Mouse (Mus musculus) liver, embryonic 14.5 days (tissue): Measurements from ENCODE around the gene Shox2. TPM values are rescaled to one million over a fixed set of nuclear protein-coding genes. Genes with fewer than 3 reads are reported as not detected.

Experiments
- ATAC-seq: fragments of 200-750 bp; cut with Nextera tagmentation; 2 replicates; pipeline ENCODE4 v1.8.0; 2017; ENCODE audit warnings: moderate number of reproducible peaks, mild to moderate bottlenecking, moderate library complexity; ENCODE audit not compliant: insufficient read depth
- DNase-seq, 3 experiments: peaks; one replicate each; pipeline ENCODE4 v3.0.0-alpha.2; 2012 to 2013; ENCODE audit warnings: low read depth in 3 of 3, low spot score in 3 of 3
- H3K27ac ChIP-seq: fragments of 300-500 bp; sonication (generic); 2 replicates; pipeline ENCODE4 v1.5.1; 2014; ENCODE audit warnings: moderate library complexity, mild to moderate bottlenecking, control low read depth, inconsistent platforms
- H3K27me3 ChIP-seq: fragments of 300-500 bp; sonication (generic); 2 replicates; pipeline ENCODE4 v1.6.1; 2014; ENCODE audit warnings: mild to moderate bottlenecking, low read length, moderate library complexity; ENCODE audit not compliant: control insufficient read depth, insufficient read depth
- H3K36me3 ChIP-seq: fragments of 300-500 bp; sonication (generic); replicated peaks from 2 replicates; pipeline ENCODE4 v1.6.1; 2014; ENCODE audit warnings: low read depth; ENCODE audit not compliant: control insufficient read depth, insufficient read depth
- H3K4me1 ChIP-seq, 2 experiments: fragments of 200-500 bp in 1 of 2; fragments of 300-500 bp in 1 of 2; sonication (generic) in 1 of 2; replicated peaks; 2 replicates each; pipeline ENCODE4 v1.6.1; 2012 to 2014; ENCODE audit warnings: antibody characterized with exemption in 1 of 2, inconsistent platforms in 1 of 2, low read length in 1 of 2; ENCODE audit not compliant: control insufficient read depth in 2 of 2, insufficient read depth in 2 of 2
- H3K4me2 ChIP-seq: fragments of 300-500 bp; sonication (generic); 2 replicates; pipeline ENCODE4 v1.6.1; 2014; ENCODE audit warnings: low read depth, mild to moderate bottlenecking, control low read depth, moderate library complexity
- H3K4me3 ChIP-seq, 2 experiments: fragments of 200-500 bp in 1 of 2; fragments of 300-500 bp in 1 of 2; sonication (generic) in 1 of 2; 2 replicates each; pipeline ENCODE4 v1.5.1; 2012 to 2014; ENCODE audit warnings: low read depth in 2 of 2, low read length in 2 of 2, mild to moderate bottlenecking in 2 of 2, control low read depth in 1 of 2, inconsistent platforms in 1 of 2, moderate library complexity in 1 of 2; ENCODE audit not compliant: insufficient read depth in 1 of 2
- H3K9ac ChIP-seq: fragments of 300-500 bp; sonication (generic); replicated peaks from 2 replicates; pipeline ENCODE4 v1.6.1; 2014; ENCODE audit warnings: mild to moderate bottlenecking, control low read depth, moderate library complexity
- H3K9me3 ChIP-seq: fragments of 300-500 bp; sonication (generic); 2 replicates; pipeline ENCODE4 v1.6.1; 2016; ENCODE audit warnings: low read length, mixed read lengths; ENCODE audit not compliant: control insufficient read depth
- CTCF ChIP-seq: IDR thresholded peaks from 2 replicates; pipeline ENCODE4 v1.5.1; 2016; ENCODE audit warnings: antibody characterized with exemption, low read depth, control low read depth
- EP300 ChIP-seq: IDR thresholded peaks from 2 replicates; pipeline ENCODE4 v1.6.1; 2016; ENCODE audit warnings: antibody characterized with exemption, low read depth
- whole genome bisulfite sequencing: fragments of 180-500 bp; shearing (Covaris S2); extraction: QIAGEN DNeasy Blood & Tissue Kit; methylation state at CpG from one replicate; pipeline ENCODE4 v1.1.7; 2014; ENCODE audit not compliant: insufficient replicate concordance; 5-methylcytosine and 5-hydroxymethylcytosine counted together
- polyA plus RNA-seq, 2 experiments: library from polyadenylated mRNA; depleted of rRNA in 1 of 2; stranded (reverse) in 1 of 2; unstranded in 1 of 2; fragments of >200 nt; fragmentation: Nextera tagmentation in 1 of 2; extraction: Ambion mirVana in 1 of 2; gene quantifications; 2 replicates each; pipeline versions ENCODE4 v1.2.1 to v1.2.3; 2012 to 2014

Shox2 gene
- polyA plus RNA-seq, 2 experiments, result 0.05 to 0.15 TPM

DNA sequence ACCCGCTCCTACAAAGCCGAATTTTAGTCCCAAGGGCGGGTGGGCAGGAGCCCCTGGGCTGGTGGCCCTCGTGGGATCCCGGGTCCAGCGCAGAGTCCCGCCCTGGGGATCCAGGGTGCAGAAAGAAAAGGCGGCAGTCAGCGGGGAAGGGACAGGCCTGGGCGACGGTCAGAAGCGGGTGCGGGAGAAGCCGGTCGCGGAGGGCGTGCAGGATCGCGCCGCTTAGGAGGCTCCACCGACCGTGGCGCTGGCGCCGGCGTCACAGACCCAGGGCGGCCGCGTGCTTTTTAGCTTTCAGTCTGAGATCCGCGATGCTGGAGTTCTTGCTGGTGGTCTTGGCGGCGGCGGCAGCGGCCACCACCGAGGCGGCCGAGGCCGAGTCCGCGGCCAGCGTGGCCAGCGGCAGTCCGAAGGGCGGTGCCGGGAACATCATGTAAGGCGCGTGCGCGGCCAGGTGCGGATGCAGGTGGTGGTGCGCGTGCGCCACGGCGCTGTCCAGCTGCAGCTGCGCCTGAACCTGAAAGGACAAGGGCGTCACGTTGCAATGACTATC lies 8.1 kb downstream of the Shox2 start:
- peak; percentile 45; the same call in 1 of the 2 replicates for ATAC-seq
- H3K9me3 ChIP-seq, result no peaks in the 10 kb centered on the region
- H3K4me3 ChIP-seq, result peak overlapping the region; percentile 26 to 38
- H3K36me3 ChIP-seq, result no peaks in the 10 kb centered on the region
- H3K27ac ChIP-seq, result no peak overlapping the region
- H3K4me2 ChIP-seq, result peak overlapping the region; percentile 53
- peaks cover 83% of the 10 kb centered on the region for H3K27me3 ChIP-seq
- no peaks in the 10 kb centered on the region; a peak in 1 of 4 replicates for H3K4me1 ChIP-seq
- DNase-seq, result no peak
- WGBS, result under 1% methylated on average over 59 of the region's 59 CpGs
- no peak overlapping the region for H3K9ac ChIP-seq
- no peak for TF ChIP-seq EP300
- TF ChIP-seq CTCF, result no peak

DNA sequence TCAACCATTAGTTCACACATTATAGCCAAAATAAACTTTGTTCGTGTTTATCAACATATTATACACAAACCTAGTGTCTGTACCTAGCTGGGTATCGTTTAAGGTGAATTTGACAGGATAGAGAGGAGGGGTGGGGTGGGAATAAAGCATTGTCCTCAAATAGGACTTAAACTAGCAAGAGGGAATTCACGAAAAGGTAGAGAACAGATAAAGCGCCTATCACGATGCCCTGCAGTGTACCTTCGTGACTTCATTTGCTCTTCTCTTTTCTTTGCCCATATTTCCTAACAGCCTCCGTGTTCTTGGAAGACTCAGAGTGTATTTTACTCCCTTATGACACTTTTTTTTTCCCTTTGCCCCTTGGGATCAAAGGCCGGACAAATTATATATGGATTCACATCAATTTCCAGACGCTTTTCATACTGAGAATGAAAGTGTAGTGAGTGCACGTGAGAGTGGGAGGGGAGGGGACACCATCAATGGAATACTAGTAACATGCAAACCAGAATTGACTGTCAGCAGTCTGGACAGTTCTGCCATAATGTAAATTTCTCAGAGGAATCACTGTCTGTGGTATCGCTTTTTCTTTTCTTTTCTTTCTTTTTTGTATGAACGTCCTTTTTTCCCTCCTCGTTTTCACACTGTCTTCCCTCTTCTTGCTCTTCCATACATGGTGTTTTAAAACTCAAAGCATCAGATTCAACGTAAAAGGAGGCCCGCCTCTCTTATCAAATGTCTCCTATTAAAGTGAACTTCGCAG lies 9.2 kb downstream of the Shox2 start:
- TF ChIP-seq CTCF (no peak), EP300 (no peak)
- Histone ChIP-seq H3K9ac (no peak overlapping the region), H3K27ac (no peak overlapping the region), H3K9me3 (no peaks in the 10 kb centered on the region), H3K36me3 (no peaks in the 10 kb centered on the region), H3K4me2 (no peak overlapping the region), H3K4me3 (no peak overlapping the region), H3K27me3 (peaks cover 82% of the 10 kb centered on the region), H3K4me1 (no peaks in the 10 kb centered on the region; a peak in 1 of 4 replicates)
- ATAC-seq (no peak), DNase-seq (no peak)
- 5% methylated on average over 16 of the region's 16 CpGs for WGBS

GRCm38 (mm10) chr3:66970661-66971331 lies 10.8 kb downstream of the Shox2 start:
- H3K4me1 ChIP-seq, result no peaks in the 10 kb centered on the region; a peak in 1 of 4 replicates
- TF ChIP-seq EP300 (no peak), CTCF (no peak)
- no peak overlapping the region for H3K9ac ChIP-seq
- no peak overlapping the region for H3K27ac ChIP-seq
- no peak overlapping the region for H3K4me3 ChIP-seq
- WGBS, result under 1% methylated on average over 29 of the region's 29 CpGs
- no peaks in the 10 kb centered on the region for H3K9me3 ChIP-seq
- no peaks in the 10 kb centered on the region for H3K36me3 ChIP-seq
- no peak for ATAC-seq
- H3K27me3 ChIP-seq, result peaks cover 70% of the 10 kb centered on the region
- H3K4me2 ChIP-seq, result peak overlapping the region; percentile 28; the same call in 1 of the 2 replicates
- no peak for DNase-seq

DNA sequence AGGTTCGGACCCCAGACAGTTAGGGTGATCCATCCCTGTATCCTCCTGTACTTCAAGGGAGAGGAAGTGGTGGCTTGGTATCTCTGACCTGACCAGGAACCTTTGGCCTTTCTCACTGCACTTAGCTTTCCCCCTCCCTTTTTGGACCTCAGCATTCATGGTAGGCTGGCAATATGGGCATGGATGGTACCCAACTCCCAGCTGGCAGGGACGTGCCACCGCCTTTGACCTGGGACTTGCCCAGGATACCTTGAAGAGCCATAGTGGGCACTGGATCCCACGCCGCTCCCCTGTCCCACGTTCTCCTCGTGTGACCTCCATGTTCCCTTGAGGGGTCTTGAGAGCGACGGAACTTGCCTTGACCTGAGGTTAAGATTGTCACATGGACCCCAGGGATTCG lies 11.3 kb downstream of the Shox2 start:
- Histone ChIP-seq H3K9me3 (no peaks in the 10 kb centered on the region), H3K4me3 (no peak overlapping the region), H3K4me2 (no peak overlapping the region), H3K9ac (no peak overlapping the region), H3K27ac (no peak overlapping the region), H3K36me3 (no peaks in the 10 kb centered on the region), H3K4me1 (no peaks in the 10 kb centered on the region; a peak in 1 of 4 replicates), H3K27me3 (peaks cover 68% of the 10 kb centered on the region)
- no peak for ATAC-seq
- TF ChIP-seq CTCF (no peak), EP300 (no peak)
- DNase-seq, result no peak
- 2% methylated on average over 10 of the region's 10 CpGs for WGBS

DNA sequence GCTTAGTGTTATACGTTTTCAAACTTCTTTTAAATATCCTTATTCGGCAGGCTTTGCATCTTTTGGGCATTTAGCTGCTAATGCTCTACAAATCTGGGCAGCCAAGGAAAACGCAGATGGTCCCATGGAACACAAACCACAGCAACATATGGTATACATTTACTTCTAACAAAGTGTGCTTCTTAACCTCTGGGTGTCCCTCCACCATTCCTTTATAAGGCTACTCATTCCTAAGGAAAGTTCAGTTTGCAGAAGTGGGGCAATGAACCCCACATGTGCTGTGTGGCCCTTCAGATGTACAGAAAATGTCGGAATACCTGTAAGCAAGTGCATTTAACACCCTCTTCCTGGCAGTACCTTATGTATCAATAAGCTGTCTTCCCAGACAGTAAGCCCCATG lies 14.1 kb downstream of the Shox2 start:
- TF ChIP-seq EP300 (no peak), CTCF (no peak)
- H3K36me3 ChIP-seq, result no peaks in the 10 kb centered on the region
- ATAC-seq, result no peak
- peaks cover 41% of the 10 kb centered on the region for H3K27me3 ChIP-seq
- H3K9me3 ChIP-seq, result no peaks in the 10 kb centered on the region
- no peak overlapping the region for H3K4me2 ChIP-seq
- no peak for DNase-seq
- WGBS, result 56% methylated on average over 4 of the region's 4 CpGs
- no peak overlapping the region for H3K27ac ChIP-seq
- no peak overlapping the region for H3K9ac ChIP-seq
- H3K4me1 ChIP-seq, result peaks cover 0 to 3% of the 10 kb centered on the region in 2 experiments; a peak in 2 of 4 replicates
- no peak overlapping the region for H3K4me3 ChIP-seq
